Comparison of ENCODE assay signal across 9 mouse cellular contexts in the genomic region with DNA sequence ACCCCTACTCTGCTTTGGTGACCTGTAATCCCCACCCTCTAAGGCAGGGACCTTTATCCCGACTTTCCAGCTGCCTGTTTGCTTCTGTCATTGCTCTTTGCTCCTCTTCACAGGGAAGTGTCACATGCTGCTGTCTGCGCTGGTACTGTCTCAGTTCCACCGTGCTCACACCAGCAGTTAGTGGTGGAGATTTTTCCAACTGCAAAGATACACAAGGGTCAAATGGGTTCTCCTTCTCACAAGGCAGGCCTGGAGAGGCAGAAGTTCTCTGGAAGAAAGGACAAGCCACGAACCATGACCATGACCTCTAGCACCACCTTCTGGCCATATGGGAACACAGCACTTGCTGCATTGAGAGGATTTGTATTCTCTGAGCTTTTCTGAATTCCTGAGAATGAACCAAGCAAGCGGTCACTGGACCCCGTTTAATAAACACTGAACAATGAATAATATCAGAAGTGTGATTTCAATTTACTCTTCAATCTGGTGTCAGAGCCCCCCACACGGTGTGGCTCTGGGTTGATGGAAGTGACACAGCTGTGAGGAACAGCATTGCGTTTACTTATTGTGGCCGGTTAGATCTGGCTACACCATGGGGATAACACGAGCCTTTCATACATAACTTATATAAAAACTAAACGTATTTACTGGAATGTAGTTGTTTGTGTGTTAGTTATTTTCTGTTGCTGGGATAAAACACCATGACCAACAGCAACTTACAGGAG. TPM values are rescaled to one million over a fixed set of nuclear protein-coding genes. Genes with fewer than 3 reads are reported as not detected.
DNase-seq lines count a peak whose midpoint lies in the region; ATAC-seq and TF ChIP-seq lines count a peak whose summit lies in the region.
"Had no signal": no experiment of that assay in that cellular context is flagged by ENCODE, and none has a peak within 500 bp of the region (broad histone marks: within the 10 kb centered on the region; RNA-seq: fewer than 3 reads in every experiment).

No protein-coding gene starts in this region.

- DNase-seq in heart, adult 2 months: peak; percentile 51 to 66
- no peak for DNase-seq in heart, postnatal 25 days (ENCODE audit: low spot score)
- DNase-seq in kidney, postnatal 4 days: peak; percentile 80 to 83
- peak; percentile 78 for DNase-seq in lung, postnatal 36 days
- DNase-seq in right cerebral cortex, postnatal 14 days: peak; percentile 49

- peaks cover 2% of the 10 kb centered on the region for H3K4me1 ChIP-seq in heart, adult 2 months (ENCODE audit: control insufficient read depth, insufficient read depth, low read length)
- H3K4me1 ChIP-seq in bone marrow macrophage, adult 2 months (ENCODE audit: control insufficient read depth, insufficient read depth, low read length): peaks cover 5% of the 10 kb centered on the region
- no peaks in the 10 kb centered on the region for H3K4me1 ChIP-seq in embryonic fibroblast, embryonic 13.5 days (ENCODE audit: control insufficient read depth, insufficient read depth, low read length)
- H3K4me1 ChIP-seq: limb, embryonic 12.5 days had no signal

- peak; percentile 79 for TF ChIP-seq CTCF in heart, adult 2 months (IDR thresholded peaks at IDR 0.05)
- TF ChIP-seq CTCF in bone marrow macrophage, adult 2 months (IDR thresholded peaks at IDR 0.05; ENCODE audit: low read depth, low read length): peak; percentile 27; the same call in 1 of the 2 replicates
- TF ChIP-seq CTCF in embryonic fibroblast, embryonic 13.5 days (IDR thresholded peaks at IDR 0.05; ENCODE audit: borderline replicate concordance, insufficient read depth, low read length): peak; percentile 82; the same call in 1 of the 2 replicates

- H3K27ac ChIP-seq in heart, adult 2 months: no peak overlapping the region
- no peak overlapping the region for H3K27ac ChIP-seq in bone marrow macrophage, adult 2 months (ENCODE audit: insufficient read depth, low read depth, low read length)
- no peak overlapping the region for H3K27ac ChIP-seq in embryonic fibroblast, embryonic 13.5 days (ENCODE audit: insufficient read depth, low read length)
- H3K27ac ChIP-seq: limb, embryonic 12.5 days had no signal

- H3K79me2 ChIP-seq in heart, adult 2 months (replicated peaks; ENCODE audit: control insufficient read depth, insufficient read depth, low read length): no peaks in the 10 kb centered on the region

- no peaks in the 10 kb centered on the region for H3K27me3 ChIP-seq in heart, adult 2 months (ENCODE audit: control insufficient read depth, insufficient read depth, low read length)
- H3K27me3 ChIP-seq: limb, embryonic 12.5 days had no signal

- no peak for TF ChIP-seq POLR2A in heart, adult 2 months (IDR thresholded peaks at IDR 0.05; ENCODE audit: insufficient read depth, low read depth, low read length)
- TF ChIP-seq POLR2A in bone marrow macrophage, adult 2 months (IDR thresholded peaks at IDR 0.05; ENCODE audit: borderline replicate concordance, low read depth, low read length): no peak
- TF ChIP-seq POLR2A in embryonic fibroblast, embryonic 13.5 days (IDR thresholded peaks at IDR 0.05; ENCODE audit: low read depth, low read length): no peak

- peak; percentile 81; the same call in 1 of the 2 replicates for TF ChIP-seq EP300 in heart, adult 2 months (IDR thresholded peaks at IDR 0.05; ENCODE audit: insufficient read depth, low read depth, low read length)

- H3K36me3 ChIP-seq in heart, adult 2 months (ENCODE audit: control insufficient read depth, insufficient read depth, low read length): no peaks in the 10 kb centered on the region

- H3K4me3 ChIP-seq in heart, adult 2 months: no peak overlapping the region
- no peak overlapping the region for H3K4me3 ChIP-seq in bone marrow macrophage, adult 2 months (ENCODE audit: insufficient read depth, low read length)
- no peak overlapping the region for H3K4me3 ChIP-seq in embryonic fibroblast, embryonic 13.5 days (ENCODE audit: insufficient read depth, low read length)
- H3K4me3 ChIP-seq: limb, embryonic 12.5 days had no signal

- intact Hi-C loops in heart, adult 2 months (cut with DNase I): loop anchor here (1.0 to 2.0 kb wide), 2 partner anchors 19 to 107 kb away; no protein-coding TSS in a partner anchor
- intact Hi-C loops in heart, postnatal 25 days (cut with DNase I): loop anchor here (1.0 kb wide), 2 partner anchors 20 to 108 kb away; no protein-coding TSS in a partner anchor

- ATAC-seq in hematopoietic stem cell, adult 5-6 weeks (replicated peaks in 1 of 2; ENCODE audit: insufficient read depth in 1 of 2, low FRiP score in 2 of 2, low TSS enrichment in 1 of 2, low read depth in 1 of 2, poor library complexity in 2 of 2, severe bottlenecking in 2 of 2): peak; percentile 63 to 69; a peak in 3 of 4 replicates

- no peak overlapping the region for H3K9ac ChIP-seq in heart, adult 2 months (ENCODE audit: low read depth, low read length)
- H3K9ac ChIP-seq: limb, embryonic 12.5 days had no signal

- WGBS in heart, adult 2 months: 31% methylated on average over 11 of the region's 11 CpGs

RNA-seq across cellular contexts. Expression of gene Adra1d, which starts 32.0 kb away (rescaled TPM):
- 1 to 10 TPM; 4.9 to 6.3 TPM for total RNA-seq in heart, adult 2 months (2021)
- 5.4 and 6.6 TPM in 2 replicates for polyA plus RNA-seq in heart, adult 2 months (2012; rRNA removed)
- 1 to 10 TPM; 4.2 to 5.2 TPM for total RNA-seq in heart, postnatal 25 days (2021)
- not detected in 2 replicates for polyA plus RNA-seq in bone marrow macrophage, adult 2 months (2012; ENCODE audit: insufficient read depth, insufficient read length, missing spikeins)
- polyA plus RNA-seq in embryonic fibroblast, embryonic 13.5 days (2011; ENCODE audit: insufficient read length, low read depth, missing spikeins): 9.2 and 10.5 TPM in 2 replicates
- not detected in 2 replicates for total RNA-seq in hematopoietic stem cell, adult 5-6 weeks (2017)
- polyA plus RNA-seq: limb, embryonic 12.5 days had no signal

RNA-seq across cellular contexts. Expression of gene Smox, which starts 38.8 kb away (rescaled TPM):
- 10 to 100 TPM; 23.0 to 28.1 TPM for total RNA-seq in heart, adult 2 months (2021)
- 34.8 and 39.8 TPM in 2 replicates for polyA plus RNA-seq in heart, adult 2 months (2012; rRNA removed)
- total RNA-seq in heart, postnatal 25 days (2021): 10 to 100 TPM; 27.4 to 30.6 TPM
- 86.4 and 97.4 TPM in 2 replicates for polyA plus RNA-seq in bone marrow macrophage, adult 2 months (2012; ENCODE audit: insufficient read depth, insufficient read length, missing spikeins)
- 21.0 and 21.1 TPM in 2 replicates for polyA plus RNA-seq in embryonic fibroblast, embryonic 13.5 days (2011; ENCODE audit: insufficient read length, low read depth, missing spikeins)
- total RNA-seq in hematopoietic stem cell, adult 5-6 weeks (2017): 17.9 and 22.1 TPM in 2 replicates

Comparison
In these comparisons a context has a peak if more than half of its experiments do, and no peak if none do; other contexts are left out.
1. CTCF ChIP-seq: peak in every context shown above with its lines; median percentile 82 in embryonic fibroblast, embryonic 13.5 days; 79 in heart, adult 2 months; 27 in bone marrow macrophage, adult 2 months.